Mouse (Mus musculus) cerebellum, postnatal 14 days (tissue): Measurements from ENCODE around the gene Vmn2r31.
"Not testable (repeated sequence)": the region's sequence is repeated elsewhere in the genome, so short reads cannot be mapped to it uniquely, and the experiment has no call there.

Source experiments
- DNase-seq, 2 experiments: peaks; one replicate each; pipeline ENCODE4 v3.0.0; 2021; ENCODE audit warnings: mixed read lengths in 2 of 2

Gene Vmn2r31

DNA sequence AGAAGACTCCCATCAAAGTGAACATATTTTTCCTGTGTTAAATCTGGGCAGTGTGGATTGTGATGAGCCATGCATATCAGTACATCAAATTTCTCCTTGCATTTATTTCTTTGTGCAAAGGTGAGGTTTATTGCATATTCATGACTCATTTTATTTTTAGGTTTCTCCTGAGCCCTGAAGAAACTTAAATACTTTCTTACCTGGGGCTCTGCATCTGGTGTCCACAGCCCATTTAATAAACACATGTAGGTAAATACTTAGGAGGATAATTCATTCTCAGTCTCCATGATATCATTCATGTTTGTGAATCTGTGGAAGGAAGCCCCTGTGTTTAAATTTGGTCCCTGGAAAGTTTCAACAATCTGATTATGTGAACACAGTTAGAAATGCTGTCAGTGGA lies at the start of gene Vmn2r31:
Vmn2r31 (minus strand) TSS at position 101 of the 400 bp plus-strand sequence.
- DNase-seq: not testable (repeated sequence)

DNA sequence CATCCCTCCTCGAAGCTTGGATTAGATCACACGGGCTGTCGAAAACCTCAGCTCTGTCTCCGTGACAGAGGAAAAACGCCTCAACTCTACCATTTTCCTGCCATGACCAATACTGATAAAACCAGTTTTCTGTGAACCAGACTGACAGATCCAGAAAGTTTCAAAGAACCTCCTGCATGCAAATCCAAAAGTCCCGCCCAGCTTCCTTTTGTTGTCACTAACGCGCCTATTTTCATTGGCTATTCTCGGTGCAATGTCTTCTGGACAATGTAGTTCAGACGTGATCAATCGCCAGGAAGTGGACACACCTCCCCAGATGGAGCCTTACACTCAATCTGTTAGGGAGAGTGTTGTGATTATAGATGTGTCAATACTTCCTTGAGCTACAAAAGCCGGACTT lies 25.1 kb downstream of the Vmn2r31 start, which contains the start of gene Gm45783:
Gm45783 (minus strand) TSS at position 143 of the 400 bp plus-strand sequence.
- peak; percentile 0 to 1 for DNase-seq

- not testable (repeated sequence) for DNase-seq
Observed at GRCm38 (mm10) chr7:7337509-7337908, 62.0 kb downstream of the Vmn2r31 start, which contains the start of gene Vmn2r30. Gene Vmn2r30 (minus strand): TSS chr7:7337609.
